Mouse (Mus musculus) adrenal gland, adult 18-20 months (tissue): ENCODE results near the gene Gm7247. TPM values are rescaled to one million over a fixed set of nuclear protein-coding genes. Genes with fewer than 3 reads are reported as not detected.
"Not testable (repeated sequence)": the region's sequence is repeated elsewhere in the genome, so short reads cannot be mapped to it uniquely, and the experiment has no call there.

Source experiments
- DNase-seq, 2 experiments: peaks; one replicate each; pipeline ENCODE4 v3.0.0; 2021 to 2022; ENCODE audit warnings: low spot score in 2 of 2
- total RNA-seq, 2 experiments: library from RNA; stranded (reverse); gene quantifications; 1 replicate in 1 of 2; 2 replicates in 1 of 2; pipeline ENCODE4 v1.2.3; 2021

Gene Gm7247
- total RNA-seq, 2 experiments from 2014 or later = not detected

GRCm38 (mm10) chr14:51486111-51486510 lies 124.6 kb downstream of the Gm7247 start:
- no peak for DNase-seq

- no peak for DNase-seq
Measured at GRCm38 (mm10) chr14:51495781-51496180, 134.2 kb downstream of the Gm7247 start.

- DNase-seq = no peak
Measured at GRCm38 (mm10) chr14:51496955-51497354, 135.4 kb downstream of the Gm7247 start.

DNA sequence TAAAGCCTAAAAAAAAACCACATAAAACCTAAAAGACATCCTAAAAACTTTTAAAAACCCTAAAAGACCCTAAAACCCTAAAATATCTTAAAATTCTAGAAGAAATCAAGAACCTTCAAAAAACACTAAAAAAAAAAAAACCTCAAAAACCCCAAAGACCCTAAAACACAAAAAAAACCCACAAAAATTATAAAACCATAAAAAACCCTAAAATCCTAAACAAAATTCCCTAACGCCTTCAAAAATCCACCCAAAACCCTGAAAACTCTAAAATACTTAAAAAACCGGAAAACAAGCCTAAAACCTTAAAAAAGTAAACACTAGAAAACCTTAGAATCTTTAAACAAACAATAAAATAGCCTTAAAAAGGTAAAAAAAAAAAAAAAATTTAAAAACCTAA lies 136.4 kb downstream of the Gm7247 start:
- no peak for DNase-seq

GRCm38 (mm10) chr14:51499707-51500275 lies 138.2 kb downstream of the Gm7247 start:
- DNase-seq = no peak

DNA sequence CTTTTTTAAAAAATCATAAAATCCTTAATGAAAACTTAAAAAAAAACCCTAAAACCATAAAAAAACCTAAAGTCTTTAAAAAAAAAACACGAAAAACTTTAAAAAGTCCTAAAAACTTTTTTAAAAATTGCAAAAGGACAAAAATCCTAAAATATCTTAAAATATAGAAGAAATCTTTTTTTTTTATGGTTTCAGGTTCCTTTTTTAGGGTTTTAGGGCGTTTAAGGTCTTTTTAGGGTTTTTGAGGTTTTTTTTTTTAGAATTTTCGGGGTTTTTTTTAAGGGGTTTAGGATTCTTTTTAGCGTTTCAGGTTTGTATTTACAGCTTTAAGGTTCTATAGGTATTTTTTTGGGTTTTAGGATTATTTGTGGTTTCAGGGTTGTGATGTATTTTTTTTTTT lies 138.9 kb downstream of the Gm7247 start:
- DNase-seq = no peak

DNA sequence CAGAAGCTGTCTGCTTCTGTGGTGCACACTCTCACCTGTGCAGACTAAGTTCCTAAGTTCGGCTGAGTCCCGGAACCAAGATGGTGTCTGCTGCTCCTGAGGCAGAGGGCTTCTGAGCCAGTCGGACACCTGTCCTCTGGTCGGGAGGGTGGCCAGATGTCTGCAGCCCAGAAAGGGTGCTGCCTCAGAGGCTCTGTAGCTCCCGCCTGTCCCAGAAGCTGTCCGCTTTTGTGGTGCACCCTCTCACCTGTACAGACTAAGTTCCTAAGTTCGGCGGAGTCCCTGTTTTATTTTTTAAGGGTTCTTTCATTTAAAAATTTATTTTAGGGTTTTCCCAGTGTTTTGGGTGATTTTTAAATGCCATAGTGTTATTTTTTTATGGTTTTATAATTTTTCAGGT lies 145.9 kb downstream of the Gm7247 start:
- DNase-seq = no peak

DNA sequence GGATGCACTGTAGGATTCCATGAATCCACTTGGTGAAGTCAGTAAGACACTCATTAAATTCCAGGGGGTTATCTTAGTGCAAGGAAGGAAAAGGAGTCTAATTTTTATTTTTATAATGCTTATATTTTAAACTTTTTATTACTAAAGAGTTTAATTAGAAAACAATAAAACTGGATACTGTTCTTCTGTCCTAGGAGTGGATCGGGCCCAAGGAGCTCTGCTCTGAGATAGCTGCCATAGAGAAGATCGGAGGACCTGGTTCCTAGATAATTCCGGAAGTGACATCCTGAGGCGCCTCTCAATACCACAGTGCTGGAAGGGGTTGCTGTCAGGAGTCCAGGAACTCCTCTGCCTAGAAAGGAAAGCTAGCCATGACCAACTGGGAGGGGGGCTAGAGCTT lies 190.9 kb downstream of the Gm7247 start, which contains the start of gene Gm5622:
Gene Gm5622, plus strand, starts transcription at position 301 of the 400 bp plus-strand sequence.
- DNase-seq = no peak

DNA sequence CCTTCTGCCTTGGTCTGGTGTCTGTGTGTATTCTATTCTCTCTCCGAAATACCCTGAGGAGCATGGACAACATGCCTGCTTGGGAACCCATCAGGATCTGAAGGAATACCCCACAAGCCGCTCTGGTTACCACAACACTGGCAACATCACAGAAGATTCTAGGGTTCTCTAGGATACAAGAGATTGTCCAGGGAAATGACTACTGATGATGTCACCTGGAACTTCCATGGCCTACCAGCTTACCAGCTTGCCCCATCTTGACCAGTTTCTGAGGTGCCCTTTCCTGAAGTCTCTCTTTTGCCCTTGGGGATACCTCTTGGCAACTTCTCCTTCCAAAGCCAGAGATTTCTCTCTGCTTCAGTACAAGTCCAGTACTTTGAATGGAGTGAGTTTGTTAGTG lies 212.4 kb downstream of the Gm7247 start, which contains the start of gene Gm17175:
Gene Gm17175, minus strand, starts transcription at position 101 of the 400 bp plus-strand sequence.
- not testable (repeated sequence) for DNase-seq

DNA sequence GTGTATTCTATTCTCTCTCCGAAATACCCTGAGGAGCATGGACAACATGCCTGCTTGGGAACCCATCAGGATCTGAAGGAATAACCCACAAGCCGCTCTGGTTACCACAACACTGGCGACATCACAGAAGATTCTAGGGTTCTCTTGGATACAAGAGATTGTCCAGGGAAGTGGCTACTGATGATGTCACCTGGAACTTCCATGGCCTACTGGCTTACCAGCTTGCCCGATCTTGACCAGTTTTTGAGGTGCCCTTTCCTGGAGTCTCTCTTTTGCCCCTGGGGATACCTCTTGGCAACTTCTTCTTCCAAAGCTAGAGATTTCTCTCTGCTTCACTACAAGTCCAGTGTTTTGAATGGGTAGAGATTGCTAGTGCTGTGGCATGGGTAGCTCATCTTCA lies 230.5 kb downstream of the Gm7247 start, which contains the start of gene Gm17174:
Gene Gm17174, minus strand, starts transcription at position 101 of the 400 bp plus-strand sequence.
- DNase-seq = not testable (repeated sequence)

DNA sequence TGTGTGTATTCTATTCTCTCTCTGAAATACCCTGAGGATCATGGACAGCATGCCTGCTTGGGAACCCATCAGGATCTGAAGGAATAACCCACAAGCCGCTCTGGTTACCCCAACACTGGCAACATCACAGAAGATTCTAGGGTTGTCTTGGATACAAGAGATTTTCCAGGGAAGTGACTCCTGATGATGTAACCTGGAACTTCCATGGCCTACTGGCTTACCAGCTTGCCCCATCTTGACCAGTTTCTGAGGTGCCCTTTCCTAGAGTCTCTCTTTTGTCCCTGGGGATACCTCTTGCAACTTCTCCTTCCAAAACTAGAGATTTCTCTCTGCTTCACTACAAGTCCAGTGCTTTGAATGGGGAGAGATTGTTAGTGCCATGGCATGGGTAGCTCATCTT lies 249.7 kb downstream of the Gm7247 start, which contains the start of gene Gm17078:
Gene Gm17078, minus strand, starts transcription at position 101 of the 400 bp plus-strand sequence.
- DNase-seq = no peak

Other genes with a start within 250 kb of the Gm7247 start
- not detected for gene Eddm3b, start 247.3 kb upstream of the Gm7247 start, total RNA-seq
- gene Rnase6, start 237.8 kb upstream of the Gm7247 start, total RNA-seq = 1 to 10 TPM; 1.3 to 2.0 TPM
- not detected for gene Rnase1, start 215.0 kb upstream of the Gm7247 start, total RNA-seq
- not detected for gene Rnase2b, start 199.5 kb upstream of the Gm7247 start, total RNA-seq
- not detected for gene Ang2, start 162.6 kb upstream of the Gm7247 start, total RNA-seq
- not detected for gene Ear14, start 158.4 kb upstream of the Gm7247 start, total RNA-seq
- 10 to 100 TPM in 1 of 2 experiments, 1 to 10 TPM in 1; 6.0 to 29.4 TPM for gene Rnase2a, start 105.6 kb upstream of the Gm7247 start, total RNA-seq
- gene Vmn2r88, start 49.1 kb downstream of the Gm7247 start, total RNA-seq = not detected
- not detected for gene Vmn2r89, start 90.1 kb downstream of the Gm7247 start, total RNA-seq
- not detected for gene Gm5622, start 191.0 kb downstream of the Gm7247 start, total RNA-seq
- not detected for gene Gm17175, start 212.3 kb downstream of the Gm7247 start, total RNA-seq
- gene Gm17174, start 230.4 kb downstream of the Gm7247 start, total RNA-seq = not detected
- gene Gm17078, start 249.6 kb downstream of the Gm7247 start, total RNA-seq = not detected